Mouse (Mus musculus): ENCODE measurements around the gene Zfp691. TPM values are rescaled to one million over a fixed set of nuclear protein-coding genes. Genes with fewer than 3 reads are reported as not detected.

The Zfp691 gene
- 1.8 and 2.1 TPM in 2 replicates for polyA plus RNA-seq (2015; fragmentation: Nextera tagmentation; extraction: Ambion mirVana)

GRCm38 (mm10) chr4:119173851-119174453, at the start of gene Zfp691:
Zfp691 (minus strand) TSS chr4:119174195.
- Histone ChIP-seq H3K36me3 (replicated peaks; ENCODE audit: insufficient read depth, low read length) (peaks cover 27% of the 10 kb centered on the region), H3K4me2 (ENCODE audit: low read depth, low read length) (peak within 1 kb of the TSS; percentile 96), H3K9ac (replicated peaks) (peak within 1 kb of the TSS; percentile 75), H3K27me3 (ENCODE audit: insufficient read depth, low read length) (no peaks in the 10 kb centered on the region), H3K4me1 (ENCODE audit: insufficient read depth) (peaks cover 13% of the 10 kb centered on the region), H3K27ac (ENCODE audit: low read depth) (peak within 1 kb of the TSS; percentile 41), H3K9me3 (ENCODE audit: low read length) (no peaks in the 10 kb centered on the region), H3K4me3 (ENCODE audit: low read depth, low read length) (peak within 1 kb of the TSS; percentile 85)
- peak; percentile 93 for DNase-seq
- ATAC-seq: peak; percentile 100
- no peak for TF ChIP-seq CTCF (IDR thresholded peaks at IDR 0.05; ENCODE audit: low read depth)
- TF ChIP-seq EP300 (IDR thresholded peaks at IDR 0.05; ENCODE audit: low read depth): no peak
- WGBS (ENCODE audit: insufficient replicate concordance): under 1% methylated on average over 40 of the region's 40 CpGs

GRCm38 (mm10) chr4:119223696-119224095, 49.7 kb upstream of the Zfp691 start:
- WGBS (ENCODE audit: insufficient replicate concordance): 70% methylated on average over 1 of the region's 1 CpGs
- H3K4me3 ChIP-seq (ENCODE audit: low read depth, low read length): no peak overlapping the region
- H3K27ac ChIP-seq (ENCODE audit: low read depth): no peak overlapping the region
- TF ChIP-seq CTCF (IDR thresholded peaks at IDR 0.05; ENCODE audit: low read depth): peak; percentile 92
- TF ChIP-seq EP300 (IDR thresholded peaks at IDR 0.05; ENCODE audit: low read depth): no peak
- H3K4me2 ChIP-seq (ENCODE audit: low read depth, low read length): no peak overlapping the region
- peaks cover 20% of the 10 kb centered on the region; the same call in 1 of the 2 replicates for H3K36me3 ChIP-seq (replicated peaks; ENCODE audit: insufficient read depth, low read length)
- no peak overlapping the region for H3K9ac ChIP-seq (replicated peaks)
- H3K4me1 ChIP-seq (ENCODE audit: insufficient read depth): peaks cover 3% of the 10 kb centered on the region; the same call in 1 of the 2 replicates
- H3K9me3 ChIP-seq (ENCODE audit: low read length): no peaks in the 10 kb centered on the region
- no peaks in the 10 kb centered on the region for H3K27me3 ChIP-seq (ENCODE audit: insufficient read depth, low read length)
- DNase-seq (peak; percentile 58), ATAC-seq (peak; percentile 56)

GRCm38 (mm10) chr4:119218169-119218568, 44.2 kb upstream of the Zfp691 start, which contains the start of gene Tmem269:
Tmem269 (minus strand) TSS chr4:119218217.
- Histone ChIP-seq H3K27ac (ENCODE audit: low read depth) (no peak within 1 kb of the TSS), H3K4me2 (ENCODE audit: low read depth, low read length) (no peak within 1 kb of the TSS), H3K9me3 (ENCODE audit: low read length) (no peaks in the 10 kb centered on the region), H3K36me3 (replicated peaks; ENCODE audit: insufficient read depth, low read length) (no peaks in the 10 kb centered on the region), H3K27me3 (ENCODE audit: insufficient read depth, low read length) (no peaks in the 10 kb centered on the region), H3K4me3 (ENCODE audit: low read depth, low read length) (no peak within 1 kb of the TSS), H3K9ac (replicated peaks) (no peak within 1 kb of the TSS), H3K4me1 (ENCODE audit: insufficient read depth) (no peaks in the 10 kb centered on the region)
- DNase-seq: no peak
- ATAC-seq: no peak
- TF ChIP-seq CTCF (IDR thresholded peaks at IDR 0.05; ENCODE audit: low read depth) (no peak), EP300 (IDR thresholded peaks at IDR 0.05; ENCODE audit: low read depth) (no peak)
- WGBS (ENCODE audit: insufficient replicate concordance): 16% methylated on average over 11 of the region's 11 CpGs

GRCm38 (mm10) chr4:119216667-119217066, 42.7 kb upstream of the Zfp691 start:
- Histone ChIP-seq H3K36me3 (replicated peaks; ENCODE audit: insufficient read depth, low read length) (no peaks in the 10 kb centered on the region), H3K4me2 (ENCODE audit: low read depth, low read length) (no peak overlapping the region), H3K4me3 (ENCODE audit: low read depth, low read length) (no peak overlapping the region), H3K27ac (ENCODE audit: low read depth) (no peak overlapping the region), H3K4me1 (ENCODE audit: insufficient read depth) (no peaks in the 10 kb centered on the region), H3K27me3 (ENCODE audit: insufficient read depth, low read length) (no peaks in the 10 kb centered on the region), H3K9me3 (ENCODE audit: low read length) (no peaks in the 10 kb centered on the region), H3K9ac (replicated peaks) (no peak overlapping the region)
- no peak for ATAC-seq
- 68% methylated on average over 8 of the region's 8 CpGs for WGBS (ENCODE audit: insufficient replicate concordance)
- no peak for TF ChIP-seq CTCF (IDR thresholded peaks at IDR 0.05; ENCODE audit: low read depth)
- TF ChIP-seq EP300 (IDR thresholded peaks at IDR 0.05; ENCODE audit: low read depth): no peak
- no peak for DNase-seq

- Histone ChIP-seq H3K4me2 (ENCODE audit: low read depth, low read length) (no peak overlapping the region), H3K9ac (replicated peaks) (no peak overlapping the region), H3K4me1 (ENCODE audit: insufficient read depth) (no peaks in the 10 kb centered on the region), H3K9me3 (ENCODE audit: low read length) (no peaks in the 10 kb centered on the region), H3K36me3 (replicated peaks; ENCODE audit: insufficient read depth, low read length) (no peaks in the 10 kb centered on the region; the same call in 1 of the 2 replicates), H3K27ac (ENCODE audit: low read depth) (no peak overlapping the region), H3K4me3 (ENCODE audit: low read depth, low read length) (no peak overlapping the region), H3K27me3 (ENCODE audit: insufficient read depth, low read length) (no peaks in the 10 kb centered on the region)
- 17% methylated on average over 8 of the region's 8 CpGs for WGBS (ENCODE audit: insufficient replicate concordance)
- peak; percentile 98 for TF ChIP-seq CTCF (IDR thresholded peaks at IDR 0.05; ENCODE audit: low read depth)
- TF ChIP-seq EP300 (IDR thresholded peaks at IDR 0.05; ENCODE audit: low read depth): no peak
- DNase-seq (peak; percentile 76), ATAC-seq (peak; percentile 62)
Measured at GRCm38 (mm10) chr4:119204672-119205071, 30.7 kb upstream of the Zfp691 start.

GRCm38 (mm10) chr4:119198105-119198504, 24.1 kb upstream of the Zfp691 start:
- DNase-seq (no peak), ATAC-seq (no peak)
- H3K4me3 ChIP-seq (ENCODE audit: low read depth, low read length): no peak overlapping the region
- no peaks in the 10 kb centered on the region for H3K27me3 ChIP-seq (ENCODE audit: insufficient read depth, low read length)
- H3K4me1 ChIP-seq (ENCODE audit: insufficient read depth): peaks cover 20% of the 10 kb centered on the region
- H3K36me3 ChIP-seq (replicated peaks; ENCODE audit: insufficient read depth, low read length): no peaks in the 10 kb centered on the region; the same call in 1 of the 2 replicates
- WGBS (ENCODE audit: insufficient replicate concordance): 85% methylated on average over 6 of the region's 6 CpGs
- no peak overlapping the region for H3K4me2 ChIP-seq (ENCODE audit: low read depth, low read length)
- no peak overlapping the region for H3K9ac ChIP-seq (replicated peaks)
- TF ChIP-seq CTCF (IDR thresholded peaks at IDR 0.05; ENCODE audit: low read depth) (no peak), EP300 (IDR thresholded peaks at IDR 0.05; ENCODE audit: low read depth) (no peak)
- H3K9me3 ChIP-seq (ENCODE audit: low read length): no peaks in the 10 kb centered on the region
- H3K27ac ChIP-seq (ENCODE audit: low read depth): no peak overlapping the region

Measured in liver, postnatal 0 days (tissue).